Mouse (Mus musculus) neural tube, embryonic 12.5 days (tissue): Measurements from ENCODE around the gene Celf5. TPM values are rescaled to one million over a fixed set of nuclear protein-coding genes. Genes with fewer than 3 reads are reported as not detected.

ENCODE experiments used
- ATAC-seq: fragments of 200-750 bp; cut with Nextera tagmentation; 2 replicates; pipeline ENCODE4 v1.8.0; 2017; ENCODE audit warnings: low read depth, mild to moderate bottlenecking, moderate TSS enrichment, moderate library complexity; ENCODE audit not compliant: low FRiP score
- H3K27ac ChIP-seq: fragments of 300-500 bp; sonication (generic); 2 replicates; pipeline ENCODE4 v1.5.1; 2016
- H3K27me3 ChIP-seq: fragments of 300-500 bp; sonication (generic); replicated peaks from 2 replicates; pipeline ENCODE4 v1.6.1; 2016; ENCODE audit warnings: mild to moderate bottlenecking
- H3K36me3 ChIP-seq: fragments of 300-500 bp; sonication (generic); 2 replicates; pipeline ENCODE4 v1.6.1; 2016; ENCODE audit warnings: mild to moderate bottlenecking
- H3K4me1 ChIP-seq: fragments of 300-500 bp; sonication (generic); 2 replicates; pipeline ENCODE4 v1.6.1; 2016
- H3K4me2 ChIP-seq: fragments of 300-500 bp; sonication (generic); replicated peaks from 2 replicates; pipeline ENCODE4 v1.6.1; 2016; ENCODE audit warnings: mild to moderate bottlenecking
- H3K4me3 ChIP-seq: fragments of 300-500 bp; sonication (generic); 2 replicates; pipeline ENCODE4 v1.5.1; 2016
- H3K9ac ChIP-seq: fragments of 300-500 bp; sonication (generic); 2 replicates; pipeline ENCODE4 v1.6.1; 2016; ENCODE audit warnings: mild to moderate bottlenecking
- H3K9me3 ChIP-seq: fragments of 300-500 bp; sonication (generic); 2 replicates; pipeline ENCODE4 v1.6.1; 2016; ENCODE audit warnings: mild to moderate bottlenecking
- WGBS: fragments of 180-500 bp; shearing (Covaris S2); methylation state at CpG from one replicate; pipeline ENCODE4 v1.1.7; 2016; 5-methylcytosine and 5-hydroxymethylcytosine counted together
- polyA plus RNA-seq: library from polyadenylated mRNA; unstranded; fragments of >200 nt; fragmentation: Nextera tagmentation; extraction: Ambion mirVana; gene quantifications from 2 replicates; pipeline ENCODE4 v1.2.1, GENCODE M21; 2016

Celf5 gene
- polyA plus RNA-seq, 1 experiment from 2014 or later = 32.3 TPM

DNA sequence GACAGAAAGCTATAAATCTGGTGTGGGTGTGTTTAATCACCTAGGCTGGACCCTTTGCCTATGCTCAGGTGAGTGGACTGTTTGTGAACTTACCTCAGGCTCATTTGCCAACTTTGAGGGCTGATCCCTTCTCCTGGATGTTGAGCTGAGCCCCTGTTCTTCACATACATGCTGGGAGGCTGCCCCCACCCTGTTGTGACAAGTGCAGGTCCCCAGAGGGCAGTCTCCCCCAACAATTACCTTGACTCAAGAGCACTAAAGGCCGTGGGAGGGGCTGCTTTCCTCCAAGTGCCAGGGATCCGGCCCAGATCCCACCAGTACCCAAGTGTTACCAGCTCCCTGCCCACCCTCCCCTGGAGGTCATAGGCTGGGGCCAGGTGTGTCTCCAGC lies 2.5 kb upstream of the Celf5 start:
- Histone ChIP-seq H3K9me3 (no peaks in the 10 kb centered on the region), H3K27ac (no peak overlapping the region), H3K36me3 (peaks cover 40% of the 10 kb centered on the region), H3K9ac (no peak overlapping the region), H3K4me3 (no peak overlapping the region), H3K27me3 (peaks cover 13% of the 10 kb centered on the region), H3K4me1 (peaks cover 30% of the 10 kb centered on the region), H3K4me2 (no peak overlapping the region)
- ATAC-seq = no peak
- 19% methylated on average over 2 of the region's 2 CpGs for WGBS

DNA sequence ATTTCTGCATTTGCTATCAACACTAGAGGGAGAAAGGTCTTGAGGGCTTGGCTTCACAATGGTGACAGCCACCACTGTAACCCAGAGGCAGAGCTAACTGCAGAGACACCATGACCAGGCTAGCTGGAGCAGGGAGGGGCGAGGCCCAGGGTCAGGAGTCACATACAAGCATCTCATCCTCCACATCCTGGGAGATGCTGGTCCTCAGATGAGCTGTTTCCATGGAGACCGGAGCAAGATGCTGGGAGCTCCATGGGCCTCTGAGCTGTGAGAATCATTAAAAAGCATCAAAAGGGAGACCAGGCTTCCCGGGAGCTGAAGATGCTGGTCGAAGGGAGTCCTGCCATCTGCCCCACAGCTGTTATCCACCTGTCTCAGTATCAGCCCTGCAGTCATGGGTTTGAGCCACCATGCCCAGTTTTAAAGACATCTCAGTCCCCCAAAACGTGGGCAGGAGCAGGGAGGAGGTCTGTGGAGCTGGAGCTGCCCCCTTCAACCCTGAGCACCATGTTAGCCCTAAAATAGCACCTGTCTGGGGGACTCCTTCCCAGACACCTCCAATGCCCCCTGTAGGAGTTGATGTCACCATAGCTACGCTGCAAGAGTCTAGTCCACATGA lies 2.0 kb upstream of the Celf5 start:
- Histone ChIP-seq H3K4me3 (no peak overlapping the region), H3K4me1 (peaks cover 34% of the 10 kb centered on the region), H3K27ac (no peak overlapping the region), H3K9ac (no peak overlapping the region), H3K27me3 (peaks cover 13% of the 10 kb centered on the region), H3K4me2 (no peak overlapping the region), H3K9me3 (no peaks in the 10 kb centered on the region), H3K36me3 (peaks cover 35% of the 10 kb centered on the region)
- ATAC-seq = no peak
- WGBS = 51% methylated on average over 6 of the region's 6 CpGs

DNA sequence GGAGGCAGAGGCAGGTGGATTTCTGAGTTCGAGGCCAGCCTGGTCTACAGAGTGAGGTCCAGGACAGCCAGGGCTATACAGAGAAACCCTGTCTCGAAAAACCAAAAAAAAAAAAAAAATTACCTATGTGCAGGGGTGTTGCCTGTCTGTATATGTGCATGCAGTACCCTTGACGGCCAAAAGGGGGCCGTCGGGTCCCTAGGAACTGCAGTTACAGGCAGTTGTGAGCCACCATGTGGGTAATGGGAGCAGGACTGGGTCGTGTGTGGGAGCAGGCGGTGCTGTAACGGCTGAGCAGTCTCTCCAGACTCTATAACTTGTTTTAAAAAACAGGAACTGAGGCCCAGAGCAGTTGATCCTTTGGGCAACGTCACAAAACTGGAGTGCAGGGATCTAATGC lies 1.5 kb upstream of the Celf5 start:
- no peak overlapping the region for H3K9ac ChIP-seq
- H3K4me2 ChIP-seq = no peak overlapping the region
- 21% methylated on average over 9 of the region's 9 CpGs for WGBS
- H3K9me3 ChIP-seq = no peaks in the 10 kb centered on the region
- no peak overlapping the region for H3K27ac ChIP-seq
- no peak overlapping the region for H3K4me3 ChIP-seq
- peaks cover 34% of the 10 kb centered on the region for H3K4me1 ChIP-seq
- ATAC-seq = no peak
- peaks cover 29% of the 10 kb centered on the region for H3K36me3 ChIP-seq
- H3K27me3 ChIP-seq = peaks cover 13% of the 10 kb centered on the region

DNA sequence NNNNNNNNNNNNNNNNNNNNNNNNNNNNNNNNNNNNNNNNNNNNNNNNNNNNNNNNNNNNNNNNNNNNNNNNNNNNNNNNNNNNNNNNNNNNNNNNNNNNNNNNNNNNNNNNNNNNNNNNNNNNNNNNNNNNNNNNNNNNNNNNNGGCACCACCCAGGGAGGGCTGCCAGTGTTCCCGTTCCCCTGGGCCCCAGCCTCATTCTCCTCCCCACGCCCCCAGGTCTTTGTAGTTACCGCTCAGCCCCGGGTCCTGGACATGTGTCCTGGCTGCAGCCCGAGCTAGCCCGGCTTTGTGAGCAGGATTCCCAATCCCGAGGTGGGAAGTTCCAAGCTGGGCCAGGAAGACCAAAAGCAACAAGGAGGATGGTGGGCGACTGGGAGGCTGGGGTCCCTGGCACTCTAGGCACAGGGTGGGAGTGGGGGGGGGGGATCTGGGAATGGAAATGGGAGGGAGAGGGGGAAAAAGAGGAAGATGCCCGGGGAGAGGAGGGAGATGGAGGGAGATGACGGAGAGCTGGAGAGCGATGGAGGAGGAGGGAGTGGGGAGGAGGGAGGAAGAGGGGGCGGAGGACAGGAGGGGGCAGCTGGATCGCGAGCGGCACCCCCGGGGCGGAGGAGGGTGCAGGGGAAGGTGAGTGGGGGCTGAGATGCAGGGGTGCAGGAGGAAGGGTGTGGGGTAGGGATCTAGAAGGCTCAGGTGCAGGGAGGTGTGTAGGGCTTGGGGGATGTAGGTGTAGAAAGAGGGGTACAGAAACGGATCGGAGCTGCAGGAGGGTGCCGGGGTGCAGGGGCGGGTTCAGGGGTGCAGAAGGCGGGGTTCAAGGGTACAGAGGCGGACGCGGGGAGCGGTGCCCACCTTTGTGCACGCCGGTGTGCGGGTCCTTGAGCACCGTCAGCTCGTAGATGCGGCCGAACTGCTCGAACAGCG lies 640 bp downstream of the Celf5 start:
- Histone ChIP-seq H3K36me3 (peaks cover 8% of the 10 kb centered on the region), H3K27me3 (peaks cover 21% of the 10 kb centered on the region), H3K4me1 (peaks cover 41% of the 10 kb centered on the region), H3K9me3 (no peaks in the 10 kb centered on the region), H3K9ac (peak overlapping the region; percentile 76), H3K4me2 (peak overlapping the region; percentile 68), H3K27ac (no peak overlapping the region), H3K4me3 (peak overlapping the region; percentile 53)
- peak; percentile 11 for ATAC-seq
- 3% methylated on average over 35 of the region's 35 CpGs for WGBS

DNA sequence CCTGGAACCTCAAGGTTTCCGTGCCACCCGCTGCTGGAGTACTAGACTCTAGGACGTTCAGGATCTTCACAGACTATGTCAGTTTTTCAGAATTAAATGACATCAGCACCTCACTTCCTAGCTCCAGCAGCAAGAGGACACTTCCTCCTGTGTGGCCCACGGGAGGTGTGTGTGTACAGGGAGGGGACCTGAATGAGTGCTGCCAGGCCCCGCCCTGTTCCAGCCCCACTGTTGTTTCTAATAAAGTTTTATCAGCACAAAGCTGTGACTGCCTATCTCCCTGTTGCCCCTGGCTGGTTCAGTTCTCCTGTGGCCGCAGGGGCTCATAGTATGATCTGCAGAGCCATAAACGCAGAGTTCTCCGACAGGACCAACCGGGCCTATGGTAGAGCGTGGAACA lies 8.0 kb downstream of the Celf5 start:
- WGBS = 86% methylated on average over 10 of the region's 10 CpGs

DNA sequence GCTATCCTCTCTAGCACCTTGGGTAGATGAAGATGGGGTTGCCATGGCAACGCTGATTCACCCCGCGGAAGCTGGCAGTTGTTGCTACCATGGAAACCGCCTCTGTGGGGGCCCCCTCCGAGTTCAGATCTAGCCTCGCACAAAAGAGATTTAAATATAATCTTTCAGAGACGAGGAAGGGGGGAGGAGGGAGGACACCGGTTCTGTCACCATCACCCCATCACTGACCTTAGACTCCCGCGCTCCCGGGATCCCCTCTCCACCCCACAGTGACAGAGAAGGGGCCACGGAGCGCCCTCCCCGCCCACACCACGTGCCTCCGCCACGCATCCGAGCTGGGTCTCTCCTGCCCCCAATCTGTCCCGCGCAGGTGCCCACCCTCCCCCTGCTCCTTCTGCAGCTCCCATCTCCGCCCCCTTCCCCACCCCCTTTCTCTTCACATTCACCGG lies 9.5 kb downstream of the Celf5 start:
- no peaks in the 10 kb centered on the region for H3K9me3 ChIP-seq
- peak; percentile 80 for ATAC-seq
- peak overlapping the region; percentile 58 for H3K9ac ChIP-seq
- H3K27me3 ChIP-seq = peaks cover 52% of the 10 kb centered on the region
- 1% methylated on average over 22 of the region's 22 CpGs for WGBS
- H3K4me3 ChIP-seq = peak overlapping the region; percentile 36
- H3K4me2 ChIP-seq = peak overlapping the region; percentile 77
- peaks cover 5% of the 10 kb centered on the region; the same call in 1 of the 2 replicates for H3K36me3 ChIP-seq
- H3K4me1 ChIP-seq = peaks cover 28% of the 10 kb centered on the region
- no peak overlapping the region for H3K27ac ChIP-seq

More for the DNA sequence above, 8.0 kb downstream of the Celf5 start:
- Histone ChIP-seq H3K36me3 (0 out of 2 replicates have a peak, but pooled peaks cover under 1% of the 10 kb centered on the region), H3K9ac (no peak overlapping the region), H3K4me3 (no peak overlapping the region), H3K27ac (no peak overlapping the region), H3K4me1 (peaks cover 32% of the 10 kb centered on the region), H3K27me3 (peaks cover 52% of the 10 kb centered on the region), H3K9me3 (no peaks in the 10 kb centered on the region), H3K4me2 (no peak overlapping the region)
- ATAC-seq = no peak

DNA sequence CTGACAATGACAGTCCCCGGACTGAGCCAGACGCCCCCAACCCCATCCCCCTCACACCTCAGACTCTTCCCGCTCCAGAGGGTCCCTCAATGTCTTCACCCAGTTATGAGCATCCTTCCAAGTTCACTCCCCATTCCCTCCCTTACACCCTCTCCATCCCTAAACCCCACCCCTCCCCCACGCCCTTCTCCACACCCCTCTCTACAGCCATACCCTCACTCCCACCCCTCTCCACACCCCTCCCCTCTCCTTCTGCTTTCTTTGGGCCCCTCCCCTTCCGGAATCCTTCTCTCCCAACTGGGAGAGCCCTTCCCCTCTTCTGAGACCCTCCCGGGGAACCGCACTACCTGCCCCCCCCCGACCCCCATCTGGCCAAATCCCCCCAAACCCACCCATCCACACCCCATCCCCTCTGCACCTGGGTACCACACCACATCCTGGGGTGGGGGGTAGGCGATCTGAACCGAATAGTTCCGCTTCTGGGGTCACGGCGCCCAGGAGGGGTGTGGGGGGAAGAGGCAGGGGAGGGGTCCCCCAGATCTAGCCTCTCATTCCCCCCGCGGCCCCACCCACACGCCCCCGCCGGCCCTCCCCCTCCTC lies 10.0 kb downstream of the Celf5 start:
- Histone ChIP-seq H3K9ac (peak overlapping the region; percentile 58), H3K27me3 (peaks cover 54% of the 10 kb centered on the region)
- 6% methylated on average over 14 of the region's 18 CpGs for WGBS

DNA sequence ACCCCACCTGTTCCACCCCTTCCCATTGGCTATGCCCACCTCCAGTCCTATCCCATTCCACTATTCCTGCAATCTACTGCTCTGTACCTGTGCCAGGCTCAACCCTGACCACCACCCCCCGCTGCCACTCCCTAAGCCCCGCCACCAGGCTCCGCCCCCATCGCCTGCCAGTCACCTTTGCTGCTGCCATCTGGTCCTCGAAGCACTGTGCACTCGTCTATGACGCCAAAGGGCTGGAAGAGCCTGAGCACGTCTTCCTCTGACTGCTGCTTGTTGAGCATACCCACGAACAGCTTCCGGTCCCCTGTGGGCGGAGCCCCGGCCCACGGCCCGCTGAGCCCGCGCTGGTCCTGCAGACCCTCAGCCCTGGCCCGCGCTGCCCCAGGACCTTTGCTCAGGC lies 12.1 kb downstream of the Celf5 start:
- Histone ChIP-seq H3K4me2 (0 out of 2 replicates have a peak overlapping the region, but pooled peaks have one; percentile 22), H3K36me3 (peaks cover 17% of the 10 kb centered on the region; the same call in 1 of the 2 replicates), H3K4me1 (peaks cover 25% of the 10 kb centered on the region), H3K9ac (no peak overlapping the region), H3K27me3 (peaks cover 56% of the 10 kb centered on the region), H3K9me3 (no peaks in the 10 kb centered on the region), H3K4me3 (no peak overlapping the region), H3K27ac (no peak overlapping the region)
- ATAC-seq = no peak
- 53% methylated on average over 18 of the region's 18 CpGs for WGBS

More for the DNA sequence above, 10.0 kb downstream of the Celf5 start:
- Histone ChIP-seq H3K27ac (peak overlapping the region; percentile 23; the same call in 1 of the 2 replicates), H3K4me1 (peaks cover 25% of the 10 kb centered on the region), H3K4me2 (peak overlapping the region; percentile 77), H3K4me3 (peak overlapping the region; percentile 36), H3K9me3 (no peaks in the 10 kb centered on the region), H3K36me3 (peaks cover 10% of the 10 kb centered on the region; the same call in 1 of the 2 replicates)
- peak; percentile 51 for ATAC-seq

DNA sequence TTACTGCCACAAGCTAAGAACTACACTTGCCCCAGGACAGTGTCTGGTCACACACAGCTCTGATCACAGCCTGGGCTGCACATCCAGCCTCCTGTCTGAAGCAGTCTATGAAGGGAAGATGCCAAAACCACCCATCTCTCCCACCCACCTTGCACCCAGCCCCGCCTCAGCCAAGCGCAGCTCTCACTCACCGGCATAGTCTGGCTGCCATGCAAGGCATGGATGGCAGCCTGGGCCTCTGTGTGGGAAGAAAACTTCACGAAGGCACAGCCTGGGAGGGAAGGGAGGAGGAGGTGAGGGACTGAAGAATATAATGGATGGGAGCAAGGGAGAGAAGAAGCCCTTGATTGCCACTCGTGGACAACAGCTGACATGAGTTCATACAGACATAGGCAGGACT lies 13.3 kb downstream of the Celf5 start:
- Histone ChIP-seq H3K27ac (no peak overlapping the region), H3K36me3 (peaks cover 17% of the 10 kb centered on the region; the same call in 1 of the 2 replicates), H3K4me3 (no peak overlapping the region), H3K9ac (no peak overlapping the region), H3K4me2 (no peak overlapping the region), H3K27me3 (peaks cover 58% of the 10 kb centered on the region), H3K4me1 (peaks cover 37% of the 10 kb centered on the region), H3K9me3 (no peaks in the 10 kb centered on the region)
- 93% methylated on average over 5 of the region's 5 CpGs for WGBS
- no peak for ATAC-seq

DNA sequence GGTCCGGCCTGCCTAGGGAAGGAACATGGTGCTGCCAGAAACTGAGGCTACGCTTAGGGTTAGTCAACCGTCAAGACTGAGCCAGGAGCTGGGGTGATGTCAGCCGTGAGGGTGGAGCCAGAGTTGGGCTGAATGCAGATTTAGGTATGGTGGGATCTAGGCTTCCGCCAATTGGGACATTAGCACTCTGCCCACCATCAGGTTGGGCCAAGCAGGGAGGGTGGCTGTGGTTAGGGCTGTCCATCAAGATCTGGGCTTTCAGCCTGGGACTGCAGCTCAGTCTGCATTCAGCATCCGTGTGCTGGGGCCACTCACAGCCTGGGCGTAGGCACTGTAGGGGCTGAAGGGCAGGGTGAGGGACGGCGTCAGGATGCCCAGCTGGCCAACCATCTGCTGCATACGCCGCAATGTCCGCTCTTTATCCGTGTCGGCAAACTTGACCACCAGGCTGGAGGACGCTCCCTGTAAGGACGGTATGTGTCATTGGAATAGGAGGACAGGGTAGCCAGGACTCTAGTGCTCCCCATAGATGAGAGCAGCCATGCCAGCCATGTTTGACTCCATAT lies 14.8 kb downstream of the Celf5 start:
- Histone ChIP-seq H3K4me2 (no peak overlapping the region), H3K4me3 (no peak overlapping the region), H3K36me3 (peaks cover 17% of the 10 kb centered on the region; the same call in 1 of the 2 replicates), H3K9ac (no peak overlapping the region), H3K27me3 (peaks cover 63% of the 10 kb centered on the region), H3K4me1 (peaks cover 28% of the 10 kb centered on the region), H3K27ac (no peak overlapping the region), H3K9me3 (no peaks in the 10 kb centered on the region)
- 89% methylated on average over 16 of the region's 16 CpGs for WGBS
- ATAC-seq = no peak

DNA sequence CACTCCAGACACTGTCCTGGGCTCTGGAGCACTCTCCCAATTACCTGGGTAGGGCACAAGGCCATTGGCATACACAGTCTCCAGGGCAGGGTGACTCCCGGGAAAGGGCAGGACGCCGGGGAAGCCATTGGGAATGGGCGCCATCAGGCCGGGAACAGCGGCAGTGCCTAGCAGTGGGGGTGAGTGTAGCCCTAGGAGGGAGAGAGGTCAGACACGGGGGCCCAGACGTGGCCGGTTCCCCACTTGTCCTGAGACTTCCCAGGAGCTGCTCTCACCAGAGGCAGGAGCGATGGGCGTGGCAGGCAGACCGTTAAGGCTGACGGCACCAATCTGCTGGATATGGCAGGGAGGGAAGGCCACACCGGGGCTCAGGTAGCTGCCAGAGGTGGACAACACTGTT lies 15.6 kb downstream of the Celf5 start:
- peaks cover 69% of the 10 kb centered on the region for H3K27me3 ChIP-seq
- H3K27ac ChIP-seq = no peak overlapping the region
- H3K36me3 ChIP-seq = peaks cover 17% of the 10 kb centered on the region; the same call in 1 of the 2 replicates
- WGBS = 62% methylated on average over 14 of the region's 14 CpGs
- H3K9me3 ChIP-seq = no peaks in the 10 kb centered on the region
- H3K9ac ChIP-seq = no peak overlapping the region
- ATAC-seq = no peak
- no peak overlapping the region for H3K4me3 ChIP-seq
- H3K4me2 ChIP-seq = no peak overlapping the region
- peaks cover 20% of the 10 kb centered on the region for H3K4me1 ChIP-seq
